Mouse (Mus musculus) liver, embryonic 13.5 days (tissue): Measurements from ENCODE around the gene Hoxc9. TPM values are rescaled to one million over a fixed set of nuclear protein-coding genes. Genes with fewer than 3 reads are reported as not detected.

Experiments used
- ATAC-seq: fragments of 200-750 bp; cut with Nextera tagmentation; 2 replicates; pipeline ENCODE4 v1.8.0; 2017; ENCODE audit warnings: low read depth, mild to moderate bottlenecking, moderate number of reproducible peaks, moderate library complexity
- DNase-seq: peaks from one replicate; pipeline ENCODE4 v3.0.0; 2022
- H3K27ac ChIP-seq: fragments of 300-500 bp; sonication (generic); 2 replicates; pipeline ENCODE4 v1.5.1; 2015; ENCODE audit warnings: moderate library complexity, mild to moderate bottlenecking, inconsistent platforms
- H3K27me3 ChIP-seq: fragments of 300-500 bp; sonication (generic); 2 replicates; pipeline ENCODE4 v1.6.1; 2015; ENCODE audit warnings: mild to moderate bottlenecking, inconsistent platforms
- H3K36me3 ChIP-seq: fragments of 300-500 bp; sonication (generic); 2 replicates; pipeline ENCODE4 v1.6.1; 2015; ENCODE audit warnings: mild to moderate bottlenecking, inconsistent platforms
- H3K4me1 ChIP-seq: fragments of 300-500 bp; sonication (generic); replicated peaks from 2 replicates; pipeline ENCODE4 v1.6.1; 2015; ENCODE audit warnings: inconsistent platforms
- H3K4me2 ChIP-seq: fragments of 300-500 bp; sonication (generic); 2 replicates; pipeline ENCODE4 v1.6.1; 2015; ENCODE audit warnings: inconsistent platforms, mild to moderate bottlenecking, moderate library complexity
- H3K4me3 ChIP-seq: fragments of 300-500 bp; sonication (generic); replicated peaks from 2 replicates; pipeline ENCODE4 v1.5.1; 2015; ENCODE audit warnings: mild to moderate bottlenecking, inconsistent platforms
- H3K9ac ChIP-seq: fragments of 300-500 bp; sonication (generic); 2 replicates; pipeline ENCODE4 v1.6.1; 2015; ENCODE audit warnings: mild to moderate bottlenecking, inconsistent platforms
- H3K9me3 ChIP-seq: fragments of 300-500 bp; sonication (generic); replicated peaks from 2 replicates; pipeline ENCODE4 v1.6.1; 2016; ENCODE audit warnings: inconsistent platforms
- WGBS: fragments of 180-500 bp; shearing (Covaris S2); methylation state at CpG from one replicate; pipeline ENCODE4 v1.1.7; 2015; ENCODE audit not compliant: insufficient replicate concordance; 5-methylcytosine and 5-hydroxymethylcytosine counted together
- polyA plus RNA-seq: library from polyadenylated mRNA; unstranded; fragments of >200 nt; fragmentation: Nextera tagmentation; extraction: Ambion mirVana; gene quantifications from 2 replicates; pipeline ENCODE4 v1.2.1, GENCODE M21; 2015

Hoxc9 gene
- 0.07 TPM in 1 of 2 replicates, not detected in the other for polyA plus RNA-seq

- Histone ChIP-seq H3K27ac (no peak within 1 kb of the TSS), H3K36me3 (no peaks in the 10 kb centered on the region), H3K27me3 (peaks cover 100% of the 10 kb centered on the region), H3K9ac (no peak within 1 kb of the TSS), H3K4me1 (no peaks in the 10 kb centered on the region), H3K9me3 (no peaks in the 10 kb centered on the region), H3K4me2 (peak within 1 kb of the TSS; percentile 32; the same call in 1 of the 2 replicates), H3K4me3 (peak within 1 kb of the TSS; percentile 23)
- ATAC-seq (no peak), DNase-seq (no peak)
- 0% methylated on average over 11 of the region's 20 CpGs for WGBS
Measured at GRCm38 (mm10) chr15:102976171-102976570, at the start of gene Hoxc9. TSS of gene Hoxc9 (plus strand) at chr15:102976439.

- no peak for DNase-seq
Measured at GRCm38 (mm10) chr15:102927032-102927645, 49.1 kb upstream of the Hoxc9 start.

GRCm38 (mm10) chr15:102931706-102932358 lies 44.4 kb upstream of the Hoxc9 start:
- WGBS = 5% methylated on average over 23 of the region's 23 CpGs
- Histone ChIP-seq H3K4me3 (no peak overlapping the region), H3K9me3 (no peaks in the 10 kb centered on the region), H3K36me3 (no peaks in the 10 kb centered on the region), H3K9ac (no peak overlapping the region), H3K27me3 (peaks cover 100% of the 10 kb centered on the region), H3K4me1 (no peaks in the 10 kb centered on the region), H3K4me2 (no peak overlapping the region), H3K27ac (no peak overlapping the region)
- DNase-seq (no peak), ATAC-seq (no peak)

More at GRCm38 (mm10) chr15:102927032-102927645, 49.1 kb upstream of the Hoxc9 start:
- no peak overlapping the region for H3K4me2 ChIP-seq
- no peak for ATAC-seq
- 2% methylated on average over 40 of the region's 40 CpGs for WGBS
- H3K9ac ChIP-seq = no peak overlapping the region
- H3K9me3 ChIP-seq = no peaks in the 10 kb centered on the region
- H3K36me3 ChIP-seq = no peaks in the 10 kb centered on the region
- H3K27ac ChIP-seq = no peak overlapping the region
- H3K4me3 ChIP-seq = no peak overlapping the region
- no peaks in the 10 kb centered on the region for H3K4me1 ChIP-seq
- peaks cover 99% of the 10 kb centered on the region for H3K27me3 ChIP-seq

GRCm38 (mm10) chr15:102934438-102934837 lies 41.8 kb upstream of the Hoxc9 start:
- Histone ChIP-seq H3K27ac (no peak overlapping the region), H3K4me1 (no peaks in the 10 kb centered on the region), H3K9ac (no peak overlapping the region), H3K27me3 (peaks cover 100% of the 10 kb centered on the region), H3K4me2 (no peak overlapping the region), H3K36me3 (no peaks in the 10 kb centered on the region), H3K9me3 (no peaks in the 10 kb centered on the region), H3K4me3 (no peak overlapping the region)
- 4% methylated on average over 12 of the region's 12 CpGs for WGBS
- DNase-seq (no peak), ATAC-seq (no peak)

GRCm38 (mm10) chr15:102934897-102935296 lies 41.3 kb upstream of the Hoxc9 start:
- H3K9me3 ChIP-seq = no peaks in the 10 kb centered on the region
- H3K4me2 ChIP-seq = no peak overlapping the region
- no peak overlapping the region for H3K4me3 ChIP-seq
- H3K36me3 ChIP-seq = no peaks in the 10 kb centered on the region
- WGBS = 2% methylated on average over 27 of the region's 27 CpGs
- ATAC-seq (no peak), DNase-seq (no peak)
- H3K27ac ChIP-seq = no peak overlapping the region
- H3K9ac ChIP-seq = no peak overlapping the region
- H3K4me1 ChIP-seq = no peaks in the 10 kb centered on the region
- peaks cover 100% of the 10 kb centered on the region for H3K27me3 ChIP-seq

GRCm38 (mm10) chr15:102936279-102936972 lies 39.8 kb upstream of the Hoxc9 start, which contains the start of gene Hoxc12:
TSS of gene Hoxc12 (plus strand) at chr15:102936757.
- Histone ChIP-seq H3K36me3 (no peaks in the 10 kb centered on the region), H3K9me3 (no peaks in the 10 kb centered on the region), H3K4me1 (no peaks in the 10 kb centered on the region), H3K9ac (no peak within 1 kb of the TSS), H3K4me3 (no peak within 1 kb of the TSS), H3K4me2 (no peak within 1 kb of the TSS), H3K27ac (no peak within 1 kb of the TSS), H3K27me3 (peaks cover 100% of the 10 kb centered on the region)
- 3% methylated on average over 31 of the region's 31 CpGs for WGBS
- ATAC-seq (no peak), DNase-seq (no peak)

- Histone ChIP-seq H3K36me3 (no peaks in the 10 kb centered on the region), H3K4me2 (no peak overlapping the region), H3K9ac (no peak overlapping the region), H3K27me3 (peaks cover 100% of the 10 kb centered on the region), H3K27ac (no peak overlapping the region), H3K4me1 (no peaks in the 10 kb centered on the region), H3K4me3 (no peak overlapping the region), H3K9me3 (no peaks in the 10 kb centered on the region)
- ATAC-seq = no peak
- DNase-seq = no peak
- 3% methylated on average over 50 of the region's 50 CpGs for WGBS
Measured at GRCm38 (mm10) chr15:102937036-102937666, 39.1 kb upstream of the Hoxc9 start.

- H3K4me1 ChIP-seq = no peaks in the 10 kb centered on the region
- H3K4me2 ChIP-seq = no peak overlapping the region
- peaks cover 100% of the 10 kb centered on the region for H3K27me3 ChIP-seq
- 3% methylated on average over 34 of the region's 34 CpGs for WGBS
- no peak overlapping the region for H3K27ac ChIP-seq
- no peak overlapping the region for H3K9ac ChIP-seq
- no peaks in the 10 kb centered on the region for H3K36me3 ChIP-seq
- no peak overlapping the region for H3K4me3 ChIP-seq
- DNase-seq (no peak), ATAC-seq (no peak)
- no peaks in the 10 kb centered on the region for H3K9me3 ChIP-seq
Measured at GRCm38 (mm10) chr15:102939256-102940155, 36.7 kb upstream of the Hoxc9 start.

- H3K9ac ChIP-seq = no peak overlapping the region
- no peak overlapping the region for H3K4me2 ChIP-seq
Measured at GRCm38 (mm10) chr15:102942739-102943467, 33.3 kb upstream of the Hoxc9 start.

GRCm38 (mm10) chr15:102943468-102943813 lies 32.8 kb upstream of the Hoxc9 start:
- ATAC-seq = no peak
- H3K9ac ChIP-seq = no peak overlapping the region
- H3K27me3 ChIP-seq = peaks cover 100% of the 10 kb centered on the region
- no peak overlapping the region for H3K4me3 ChIP-seq
- no peak for DNase-seq
- H3K4me2 ChIP-seq = no peak overlapping the region
- no peaks in the 10 kb centered on the region for H3K4me1 ChIP-seq
- H3K27ac ChIP-seq = no peak overlapping the region
- WGBS = 4% methylated on average over 5 of the region's 5 CpGs
- no peaks in the 10 kb centered on the region for H3K9me3 ChIP-seq
- no peaks in the 10 kb centered on the region for H3K36me3 ChIP-seq

More at GRCm38 (mm10) chr15:102942739-102943467, 33.3 kb upstream of the Hoxc9 start:
- ATAC-seq (no peak), DNase-seq (no peak)
- Histone ChIP-seq H3K4me3 (no peak overlapping the region), H3K9me3 (no peaks in the 10 kb centered on the region), H3K4me1 (no peaks in the 10 kb centered on the region), H3K27ac (no peak overlapping the region), H3K36me3 (no peaks in the 10 kb centered on the region), H3K27me3 (peaks cover 100% of the 10 kb centered on the region)
- 1% methylated on average over 52 of the region's 53 CpGs for WGBS
